Mouse (Mus musculus) gastrocnemius, adult 18-20 months (tissue): ENCODE data around the gene Hamp2. TPM values are rescaled to one million over a fixed set of nuclear protein-coding genes. Genes with fewer than 3 reads are reported as not detected.
"Not testable (repeated sequence)": the region's sequence is repeated elsewhere in the genome, so short reads cannot be mapped to it uniquely, and the experiment has no call there.

Source experiments
- DNase-seq: peaks from one replicate; pipeline ENCODE4 v3.0.0; 2021; ENCODE audit warnings: low spot score
- long read RNA-seq, 2 experiments: library from polyadenylated mRNA; stranded (forward); transcript quantifications; one replicate each; pipeline ENCODE4 v2.0.0; 2021
- total RNA-seq, 2 experiments: library from RNA; stranded (reverse); gene quantifications; 2 replicates each; pipeline ENCODE4 v1.2.3; 2021

Hamp2 gene
- total RNA-seq, result not detected
- long read RNA-seq, experiment 1, result 0 reads
- long read RNA-seq, experiment 2, result 0 reads

- not testable (repeated sequence) for DNase-seq
Observed at GRCm38 (mm10) chr7:30924581-30924980, at the start of gene Hamp2. TSS of gene Hamp2 (minus strand) at chr7:30924681.

GRCm38 (mm10) chr7:30973501-30974289 lies 49.2 kb upstream of the Hamp2 start, which contains the start of gene Fam187b:
TSS of gene Fam187b (plus strand) at chr7:30973790.
- DNase-seq, result peak; percentile 85

GRCm38 (mm10) chr7:30973251-30973500 lies 48.7 kb upstream of the Hamp2 start, which contains the start of gene Lsr:
TSS of gene Lsr (minus strand) at chr7:30973464.
- DNase-seq, result no peak

GRCm38 (mm10) chr7:30972426-30973250 lies 48.2 kb upstream of the Hamp2 start:
- DNase-seq, result no peak

GRCm38 (mm10) chr7:30971901-30972300 lies 47.4 kb upstream of the Hamp2 start:
- no peak for DNase-seq

GRCm38 (mm10) chr7:30969174-30969573 lies 44.7 kb upstream of the Hamp2 start:
- no peak for DNase-seq

- no peak for DNase-seq
Observed at GRCm38 (mm10) chr7:30968611-30969010, 44.1 kb upstream of the Hamp2 start.

- no peak for DNase-seq
Observed at GRCm38 (mm10) chr7:30966657-30967056, 42.2 kb upstream of the Hamp2 start.

GRCm38 (mm10) chr7:30965677-30966076 lies 41.2 kb upstream of the Hamp2 start:
- no peak for DNase-seq

- no peak for DNase-seq
Observed at GRCm38 (mm10) chr7:30964366-30964765, 39.9 kb upstream of the Hamp2 start.

- DNase-seq, result no peak
Observed at GRCm38 (mm10) chr7:30962862-30963261, 38.4 kb upstream of the Hamp2 start.

GRCm38 (mm10) chr7:30959786-30960349 lies 35.4 kb upstream of the Hamp2 start:
- no peak for DNase-seq

- DNase-seq, result no peak
Observed at GRCm38 (mm10) chr7:30958866-30959487, 34.5 kb upstream of the Hamp2 start.

- DNase-seq, result no peak
Observed at GRCm38 (mm10) chr7:30958109-30958865, 33.8 kb upstream of the Hamp2 start.

- peak; percentile 92 for DNase-seq
Observed at GRCm38 (mm10) chr7:30957367-30957783, 32.9 kb upstream of the Hamp2 start.

- peak; percentile 75 for DNase-seq
Observed at GRCm38 (mm10) chr7:30956756-30957366, 32.4 kb upstream of the Hamp2 start, which contains the start of gene Usf2. TSS of gene Usf2 (minus strand) at chr7:30956803.

- DNase-seq, result no peak
Observed at GRCm38 (mm10) chr7:30956357-30956751, 31.9 kb upstream of the Hamp2 start.

- DNase-seq, result peak; percentile 94
Observed at GRCm38 (mm10) chr7:30955584-30956356, 31.3 kb upstream of the Hamp2 start.

GRCm38 (mm10) chr7:30954971-30955520 lies 30.6 kb upstream of the Hamp2 start:
- no peak for DNase-seq
